Mouse (Mus musculus) cerebellum, postnatal 14 days (tissue): ENCODE data around the gene Avp.
A peak's percentile ranks its signal among the peaks of the same experiment; 100 is the strongest.

Source experiments
- DNase-seq, 2 experiments: peaks; one replicate each; pipeline ENCODE4 v3.0.0; 2021; ENCODE audit warnings: mixed read lengths in 2 of 2

The Avp gene

DNA sequence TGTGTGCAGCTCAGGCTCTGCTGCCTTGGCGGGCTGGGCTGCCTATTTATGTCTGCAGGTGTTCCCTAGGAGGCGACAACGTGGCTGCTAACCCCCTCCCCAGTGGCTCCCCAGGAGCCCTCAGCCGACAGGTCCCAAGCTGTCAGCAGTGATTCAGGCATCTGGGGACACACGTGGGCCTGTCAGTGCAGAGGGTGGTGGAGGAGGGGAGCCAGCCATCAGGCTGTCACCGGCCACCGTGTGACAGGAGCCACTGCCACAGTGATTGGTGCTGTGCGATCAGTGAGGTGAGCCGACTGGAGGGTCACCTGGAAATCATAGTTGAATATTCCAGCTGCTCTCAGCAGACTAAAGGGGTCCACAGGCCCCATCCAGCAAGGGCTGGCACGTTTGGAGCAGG, at the start of gene Avp:
Gene Avp (minus strand): TSS at position 3 of the 400 bp plus-strand sequence.
- no peak for DNase-seq

GRCm38 (mm10) chr2:130629839-130630203, 47.5 kb upstream of the Avp start, which contains the start of the genes Fastkd5 and Ubox5:
Gene Fastkd5 (minus strand): TSS chr2:130630027.
Gene Ubox5 (minus strand): TSS chr2:130630038.
- peak; percentile 94 to 96 for DNase-seq

- DNase-seq: no peak
Measured at GRCm38 (mm10) chr2:130629080-130629838, 46.9 kb upstream of the Avp start.

DNA sequence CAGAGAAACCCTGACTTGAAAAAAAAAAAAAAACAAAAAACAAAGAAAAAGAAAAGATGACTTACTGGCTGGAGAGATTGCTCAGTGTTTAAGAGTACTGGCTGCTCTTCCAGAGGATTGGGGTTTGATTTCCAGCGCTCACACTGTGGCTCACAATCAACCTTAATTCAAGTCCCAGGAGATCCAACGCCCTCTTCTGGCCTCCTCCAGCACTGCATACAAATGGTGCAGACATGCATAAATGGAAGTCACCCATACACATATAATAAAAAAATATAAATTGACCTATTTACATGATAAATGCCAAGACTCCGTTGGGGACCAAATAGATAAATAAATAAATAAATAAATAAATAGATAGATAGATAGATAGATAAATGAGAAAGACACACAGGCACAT, 46.1 kb upstream of the Avp start:
- peak; percentile 20 to 49 for DNase-seq

- DNase-seq: no peak
Measured at GRCm38 (mm10) chr2:130618972-130619371, 36.6 kb upstream of the Avp start.

- peak; percentile 60 to 72 for DNase-seq
Measured at GRCm38 (mm10) chr2:130613091-130613490, 30.7 kb upstream of the Avp start.

DNA sequence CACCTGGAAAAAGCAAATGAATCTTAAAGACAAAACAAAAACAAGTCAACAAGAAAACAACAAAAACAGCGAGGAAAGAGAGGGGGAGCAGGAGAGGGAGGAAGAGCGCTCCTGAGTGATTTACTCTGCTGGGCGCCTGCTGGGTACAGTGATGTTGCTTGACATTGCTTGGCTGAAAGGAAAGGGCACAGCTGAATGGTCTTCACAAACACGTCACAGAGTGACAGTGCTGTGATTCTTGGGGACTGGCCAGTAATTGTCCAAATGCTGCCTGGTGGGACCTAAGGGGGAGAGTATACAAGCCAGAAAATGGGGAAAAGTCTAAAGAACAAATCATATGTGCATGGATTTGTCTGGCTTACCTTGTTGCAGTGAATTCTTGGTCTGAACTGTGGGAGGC, 19.8 kb upstream of the Avp start:
- DNase-seq: no peak

GRCm38 (mm10) chr2:130598399-130598798, 16.0 kb upstream of the Avp start:
- no peak for DNase-seq

GRCm38 (mm10) chr2:130597601-130598010, 15.3 kb upstream of the Avp start:
- peak; percentile 58 to 60 for DNase-seq

GRCm38 (mm10) chr2:130595596-130595995, 13.2 kb upstream of the Avp start:
- no peak for DNase-seq

- no peak for DNase-seq
Measured at GRCm38 (mm10) chr2:130591016-130591415, 8.7 kb upstream of the Avp start.

GRCm38 (mm10) chr2:130589761-130590160, 7.4 kb upstream of the Avp start:
- DNase-seq: no peak

DNA sequence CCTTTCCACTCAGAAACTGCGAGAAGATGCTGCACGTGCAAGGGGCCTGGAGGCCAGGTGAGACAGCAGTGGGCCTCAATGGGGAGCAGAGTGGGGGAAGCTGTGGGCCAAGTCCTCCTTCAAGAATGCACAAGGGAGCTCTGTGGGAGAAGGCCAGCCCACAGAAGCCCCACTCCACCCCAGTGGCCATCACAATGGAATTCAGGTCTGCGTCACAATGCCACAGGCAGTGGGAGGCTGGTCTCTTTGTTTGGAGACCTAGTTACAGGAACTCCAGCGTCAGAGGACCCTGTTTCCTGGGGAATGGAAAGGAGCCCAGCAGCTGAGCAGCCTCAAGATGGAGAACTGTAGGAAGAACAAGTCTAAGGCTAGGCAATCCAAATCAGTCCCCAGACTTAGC, 6.8 kb upstream of the Avp start:
- no peak for DNase-seq

DNA sequence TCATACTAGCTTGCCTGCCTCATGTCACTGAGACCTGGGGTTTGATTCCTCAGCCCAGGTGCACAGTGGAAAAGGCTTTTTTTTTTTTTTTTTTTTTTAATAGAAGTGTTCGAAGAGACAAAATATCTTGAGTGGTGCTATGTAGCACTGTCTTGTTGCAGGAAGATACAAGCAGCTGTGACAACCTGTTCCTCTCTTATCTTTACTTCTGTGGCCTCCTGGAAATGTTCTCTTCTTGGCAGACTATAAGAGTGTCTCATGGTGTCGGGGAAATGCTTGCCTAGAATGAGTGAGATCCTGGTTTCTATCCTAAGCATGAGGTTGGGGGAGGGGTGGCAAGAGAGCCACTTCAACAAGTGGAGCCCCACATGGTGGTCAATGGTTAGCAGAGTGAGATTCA, 6.0 kb upstream of the Avp start:
- no peak for DNase-seq

- no peak for DNase-seq
Measured at GRCm38 (mm10) chr2:130586016-130586415, 3.7 kb upstream of the Avp start.

DNA sequence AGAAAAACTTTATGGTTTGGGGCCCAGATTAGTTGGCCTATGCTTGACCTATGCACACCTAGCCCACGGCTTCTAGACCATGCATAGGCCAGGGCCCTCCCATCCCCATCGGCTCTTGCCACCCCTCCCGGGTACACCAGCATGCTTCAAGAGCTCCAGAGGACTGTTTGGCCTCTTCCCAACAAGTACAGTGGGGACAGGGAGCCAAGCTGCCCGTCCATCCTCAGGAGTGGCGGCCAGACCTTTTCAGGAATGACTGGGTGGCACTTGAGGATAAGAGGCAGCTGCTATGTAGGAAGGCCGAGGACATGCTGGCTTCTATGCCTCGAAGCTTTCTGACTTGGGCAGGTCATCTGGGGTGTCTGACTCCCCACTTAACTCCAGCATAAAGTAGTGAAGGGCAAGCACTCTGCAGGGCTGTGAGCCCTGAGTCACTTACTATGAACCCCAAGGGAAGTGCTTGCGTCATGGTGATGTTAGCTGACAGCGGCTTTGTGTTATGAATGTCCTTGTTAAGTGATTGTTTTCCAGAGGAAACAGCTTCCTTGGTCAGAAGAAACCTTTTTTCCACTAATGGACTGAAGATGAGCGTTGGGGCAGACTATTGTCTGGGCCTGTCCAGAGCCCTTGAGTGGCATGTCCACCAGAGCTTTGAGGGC, 1.7 kb upstream of the Avp start:
- DNase-seq: no peak

DNA sequence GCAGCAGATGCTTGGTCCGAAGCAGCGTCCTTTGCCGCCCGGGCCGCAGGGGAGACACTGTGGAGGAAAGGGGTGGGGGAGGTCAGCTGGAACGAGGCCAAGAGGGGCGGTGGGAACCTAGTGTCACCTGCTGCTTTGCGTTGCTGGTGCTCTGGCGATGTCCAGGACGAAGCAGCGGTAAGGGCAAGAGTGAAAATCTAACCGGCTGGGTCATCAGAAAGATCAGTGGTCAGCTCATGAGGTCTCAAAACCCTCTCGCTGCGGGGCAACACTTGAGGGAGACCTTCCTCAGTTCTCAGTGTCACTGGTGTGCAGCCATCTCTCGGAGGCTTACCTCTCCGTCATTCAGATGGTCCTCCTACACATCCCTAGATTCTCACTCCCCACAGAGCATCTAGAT, 1.2 kb downstream of the Avp start:
- peak in 1 of 2 experiments; percentile 45 for DNase-seq

DNA sequence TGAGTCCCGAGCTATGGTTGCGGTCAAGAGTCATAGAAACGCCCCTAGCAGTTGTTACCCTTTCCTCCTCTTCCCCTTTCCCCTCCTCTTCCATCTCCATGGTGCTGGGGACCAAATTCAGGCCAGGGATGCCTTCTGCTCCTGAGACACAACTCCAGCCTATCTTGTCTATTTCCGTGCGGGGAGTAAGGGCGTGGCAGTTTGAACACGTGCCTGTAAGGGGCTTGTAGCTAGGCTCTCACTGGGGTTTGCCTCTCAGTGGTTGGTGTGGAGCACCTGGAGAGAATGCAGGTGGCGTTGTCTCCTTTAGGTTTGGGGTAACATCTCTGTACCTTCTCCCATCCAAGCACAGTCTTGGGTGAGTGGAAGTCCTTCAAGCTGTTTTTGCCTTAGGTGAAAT, 2.6 kb downstream of the Avp start:
- no peak for DNase-seq

DNA sequence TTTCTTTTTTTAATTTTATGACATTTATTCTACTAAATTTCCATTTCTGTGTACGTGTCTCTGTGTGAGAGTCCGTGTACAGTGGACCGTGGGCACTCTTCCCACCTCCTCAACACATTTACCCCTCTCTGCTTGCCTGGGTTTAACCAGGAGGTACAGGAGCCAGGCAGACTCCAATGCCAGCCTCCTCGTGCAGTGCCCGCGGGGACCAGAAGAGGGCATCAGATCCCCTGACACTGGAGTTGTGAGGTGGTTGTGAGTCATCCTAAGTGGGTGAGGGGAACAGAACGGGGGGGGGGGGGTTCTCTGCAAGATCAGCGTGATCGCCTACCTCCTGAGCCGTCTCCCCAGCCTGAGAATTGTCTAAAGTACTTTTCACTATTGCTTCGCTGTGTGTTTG, 4.2 kb downstream of the Avp start:
- peak; percentile 73 to 84 for DNase-seq

DNA sequence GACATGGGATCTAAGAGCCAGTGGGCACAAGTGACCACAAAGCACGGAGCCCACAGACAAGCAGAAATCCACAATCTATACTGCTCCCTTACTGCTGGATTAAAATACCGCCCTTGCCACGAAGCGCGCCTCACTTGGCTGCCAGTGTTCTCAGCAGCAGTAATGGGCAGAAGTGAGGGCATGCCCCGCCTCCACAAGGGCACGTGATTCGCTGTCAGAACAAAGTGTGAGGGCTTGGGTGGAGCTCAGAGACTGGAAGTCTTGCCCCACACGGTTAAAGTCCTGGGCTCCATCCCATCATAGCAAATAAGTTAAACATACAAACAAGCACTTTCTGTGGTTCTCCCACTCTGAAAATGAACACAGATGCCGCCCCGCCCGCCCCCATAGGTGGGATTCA, 4.7 kb downstream of the Avp start:
- DNase-seq: peak in 1 of 2 experiments; percentile 42

- DNase-seq: no peak
Measured at GRCm38 (mm10) chr2:130577021-130577420, 5.3 kb downstream of the Avp start.

DNA sequence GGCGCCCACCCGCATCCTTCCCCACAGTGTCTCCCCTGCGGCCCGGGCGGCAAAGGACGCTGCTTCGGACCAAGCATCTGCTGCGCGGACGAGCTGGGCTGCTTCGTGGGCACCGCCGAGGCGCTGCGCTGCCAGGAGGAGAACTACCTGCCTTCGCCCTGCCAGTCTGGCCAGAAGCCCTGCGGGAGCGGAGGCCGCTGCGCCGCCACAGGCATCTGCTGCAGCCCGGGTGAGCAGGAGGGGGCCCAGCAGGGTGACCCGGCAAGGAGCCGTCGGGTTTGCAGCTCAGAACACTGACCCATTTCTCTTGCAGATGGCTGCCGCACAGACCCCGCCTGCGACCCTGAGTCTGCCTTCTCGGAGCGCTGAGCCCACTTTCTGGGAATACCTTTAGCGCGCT, 5.8 kb downstream of the Avp start:
- peak in 1 of 2 experiments; percentile 41 for DNase-seq

DNA sequence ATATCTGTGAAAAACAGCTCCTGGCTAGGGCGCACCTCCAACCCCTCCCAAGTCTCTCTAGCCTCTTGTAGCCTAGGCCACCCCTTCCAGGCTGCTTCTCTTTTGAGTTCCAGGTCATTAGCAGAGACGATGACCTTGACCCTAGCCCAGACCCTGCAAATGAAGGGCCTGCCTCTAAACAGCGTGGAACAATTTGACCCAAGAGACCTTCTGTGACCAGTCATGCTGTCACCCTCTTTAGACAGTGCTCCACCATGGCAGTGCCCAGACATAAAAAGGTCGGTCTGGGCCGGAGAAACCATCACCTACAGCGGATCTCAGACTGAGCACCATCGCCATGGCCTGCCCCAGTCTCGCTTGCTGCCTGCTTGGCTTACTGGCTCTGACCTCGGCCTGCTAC, 6.5 kb downstream of the Avp start, which contains the start of gene Oxt:
Gene Oxt (plus strand): TSS at position 301 of the 400 bp plus-strand sequence.
- no peak for DNase-seq

DNA sequence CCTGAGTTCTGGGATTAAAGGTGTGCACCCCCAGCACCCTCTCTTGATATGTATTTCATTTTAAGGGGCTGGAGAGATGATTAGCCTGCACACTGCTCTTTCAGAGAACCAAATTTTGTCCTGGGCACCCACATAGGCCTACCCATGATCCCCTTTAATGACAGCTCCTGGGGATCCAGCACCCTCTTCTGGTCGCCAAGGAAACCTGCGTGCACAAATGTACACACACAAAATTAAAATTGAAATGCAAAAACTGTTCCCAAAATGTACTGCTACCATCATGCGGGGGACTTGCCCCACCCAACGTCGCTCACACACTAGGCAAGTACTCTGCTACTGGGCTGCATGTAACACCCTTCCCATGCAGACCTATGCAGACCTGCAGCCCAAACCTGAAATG, 7.4 kb downstream of the Avp start:
- DNase-seq: no peak
